Comparison of ENCODE assay signal across 9 mouse cellular contexts in genomic region chr5:124532451-124532850, GRCm38 (mm10). TPM values are rescaled to one million over a fixed set of nuclear protein-coding genes. Genes with fewer than 3 reads are reported as not detected.
A peak's percentile ranks its signal among the peaks of the same experiment; 100 is the strongest.
DNase-seq lines count a peak whose midpoint lies in the region; ATAC-seq lines count a peak whose summit lies in the region.
"Had no signal": no experiment of that assay in that cellular context is flagged by ENCODE, and none has a peak within 500 bp of the region (broad histone marks: within the 10 kb centered on the region; RNA-seq: fewer than 3 reads in every experiment).

No protein-coding gene starts in this region.

- no peak overlapping the region for H3K9ac ChIP-seq in hindbrain, embryonic 11.5 days (ENCODE audit: low read depth, low read length)
- no peak overlapping the region for H3K9ac ChIP-seq in hindbrain, embryonic 16.5 days (ENCODE audit: low read depth, low read length)
- H3K9ac ChIP-seq in limb, embryonic 11.5 days (ENCODE audit: low read length) = no peak overlapping the region

- H3K4me1 ChIP-seq in hindbrain, embryonic 11.5 days (replicated peaks; ENCODE audit: control insufficient read depth, insufficient read depth, low read length) = peaks cover 6% of the 10 kb centered on the region
- H3K4me1 ChIP-seq in hindbrain, embryonic 16.5 days (ENCODE audit: control insufficient read depth, insufficient read depth, low read depth, low read length) = peaks cover 24% of the 10 kb centered on the region
- H3K4me1 ChIP-seq in limb, embryonic 11.5 days (ENCODE audit: control insufficient read depth, insufficient read depth, low read length) = peaks cover 25% of the 10 kb centered on the region

- DNase-seq in hindbrain, embryonic 11.5 days (ENCODE audit: low spot score) = peak; percentile 15
- peak; percentile 17 for DNase-seq in ovary, postnatal 36 days (ENCODE audit: low spot score)
- DNase-seq in ovary, adult 18-20 months (ENCODE audit: low spot score) = no peak
- peak; percentile 51 for DNase-seq in limb, embryonic 11.5 days (ENCODE audit: low spot score)
- DNase-seq in spleen, postnatal 14 days (ENCODE audit: low spot score in 2 of 2) = no peak
- no peak for DNase-seq in thymus, postnatal 0 days (ENCODE audit: low spot score)
- DNase-seq: retina, postnatal 1 day; thymus, adult 2 months had no signal

- ATAC-seq in hindbrain, embryonic 11.5 days (ENCODE audit: low FRiP score) = no peak
- ATAC-seq in hindbrain, embryonic 16.5 days = no peak
- no peak for ATAC-seq in limb, embryonic 11.5 days (ENCODE audit: insufficient number of reproducible peaks, low FRiP score, low TSS enrichment, low read depth)

- H3K4me2 ChIP-seq in hindbrain, embryonic 11.5 days (replicated peaks; ENCODE audit: low read depth, low read length) = no peak overlapping the region
- H3K4me2 ChIP-seq in hindbrain, embryonic 16.5 days (ENCODE audit: low read length) = no peak overlapping the region
- no peak overlapping the region for H3K4me2 ChIP-seq in limb, embryonic 11.5 days (ENCODE audit: low read depth, severe bottlenecking)

- no peaks in the 10 kb centered on the region for H3K9me3 ChIP-seq in hindbrain, embryonic 11.5 days (ENCODE audit: control insufficient read depth, low read length)
- H3K9me3 ChIP-seq in hindbrain, embryonic 16.5 days (ENCODE audit: control insufficient read depth, low read length) = no peaks in the 10 kb centered on the region
- H3K9me3 ChIP-seq in limb, embryonic 11.5 days (ENCODE audit: control insufficient read depth, low read length) = no peaks in the 10 kb centered on the region

- H3K36me3 ChIP-seq in hindbrain, embryonic 11.5 days (ENCODE audit: control insufficient read depth, insufficient read depth, low read length) = no peaks in the 10 kb centered on the region
- no peaks in the 10 kb centered on the region for H3K36me3 ChIP-seq in hindbrain, embryonic 16.5 days (ENCODE audit: control insufficient read depth, insufficient read depth, low read length)
- no peaks in the 10 kb centered on the region for H3K36me3 ChIP-seq in limb, embryonic 11.5 days (ENCODE audit: control insufficient read depth, insufficient read depth, low read length)

- H3K4me3 ChIP-seq in hindbrain, embryonic 11.5 days (ENCODE audit: low read depth, low read length) = no peak overlapping the region
- H3K4me3 ChIP-seq in hindbrain, embryonic 16.5 days (ENCODE audit: low read length) = no peak overlapping the region
- no peak overlapping the region; the same call in 1 of the 2 replicates for H3K4me3 ChIP-seq in limb, embryonic 11.5 days (ENCODE audit: low read depth, low read length)

- H3K27me3 ChIP-seq in hindbrain, embryonic 11.5 days (ENCODE audit: control insufficient read depth, insufficient read depth, low read length) = no peaks in the 10 kb centered on the region
- no peaks in the 10 kb centered on the region for H3K27me3 ChIP-seq in hindbrain, embryonic 16.5 days (replicated peaks; ENCODE audit: control insufficient read depth, insufficient read depth, low read length)
- no peaks in the 10 kb centered on the region for H3K27me3 ChIP-seq in limb, embryonic 11.5 days (ENCODE audit: control insufficient read depth, insufficient read depth, low read length)

- WGBS in hindbrain, embryonic 11.5 days = 38% methylated on average over 7 of the region's 7 CpGs
- 36% methylated on average over 7 of the region's 7 CpGs for WGBS in hindbrain, embryonic 16.5 days
- WGBS in limb, embryonic 11.5 days = 46% methylated on average over 7 of the region's 7 CpGs

- H3K27ac ChIP-seq in hindbrain, embryonic 11.5 days (ENCODE audit: low read depth, low read length) = no peak overlapping the region
- no peak overlapping the region for H3K27ac ChIP-seq in hindbrain, embryonic 16.5 days (ENCODE audit: low read depth, low read length)
- no peak overlapping the region; the same call in 1 of the 2 replicates for H3K27ac ChIP-seq in limb, embryonic 11.5 days (replicated peaks; ENCODE audit: low read depth, low read length)

RNA-seq across cellular contexts. Expression of gene Rilpl1, which starts 1.3 kb away (rescaled TPM):
- polyA plus RNA-seq in hindbrain, embryonic 11.5 days (2014; fragmentation: Nextera tagmentation; extraction: Ambion mirVana) = 16.4 and 20.7 TPM in 2 replicates
- 13.9 and 14.5 TPM in 2 replicates for polyA plus RNA-seq in hindbrain, embryonic 16.5 days (2015; fragmentation: Nextera tagmentation; extraction: Ambion mirVana)
- 30.0 and 30.7 TPM in 2 replicates for polyA plus RNA-seq in limb, embryonic 11.5 days (2014; fragmentation: Nextera tagmentation; extraction: Ambion mirVana)
- polyA plus RNA-seq in thymus, postnatal 0 days (2015; fragmentation: Nextera tagmentation; extraction: Ambion mirVana) = 4.6 and 4.8 TPM in 2 replicates

RNA-seq across cellular contexts. Expression of gene Tmed2, which starts 8.0 kb away (rescaled TPM):
- 474 and 506 TPM in 2 replicates for polyA plus RNA-seq in hindbrain, embryonic 11.5 days (2014; fragmentation: Nextera tagmentation; extraction: Ambion mirVana)
- polyA plus RNA-seq in hindbrain, embryonic 16.5 days (2015; fragmentation: Nextera tagmentation; extraction: Ambion mirVana) = 342 and 347 TPM in 2 replicates
- polyA plus RNA-seq in limb, embryonic 11.5 days (2014; fragmentation: Nextera tagmentation; extraction: Ambion mirVana) = 501 and 517 TPM in 2 replicates
- 489 and 490 TPM in 2 replicates for polyA plus RNA-seq in thymus, postnatal 0 days (2015; fragmentation: Nextera tagmentation; extraction: Ambion mirVana)

RNA-seq across cellular contexts. Expression of gene Ddx55, which starts 20.2 kb away (rescaled TPM):
- polyA plus RNA-seq in hindbrain, embryonic 11.5 days (2014; fragmentation: Nextera tagmentation; extraction: Ambion mirVana) = 15.6 and 17.6 TPM in 2 replicates
- polyA plus RNA-seq in hindbrain, embryonic 16.5 days (2015; fragmentation: Nextera tagmentation; extraction: Ambion mirVana) = 25.1 TPM in 2 replicates
- polyA plus RNA-seq in limb, embryonic 11.5 days (2014; fragmentation: Nextera tagmentation; extraction: Ambion mirVana) = 14.4 and 15.3 TPM in 2 replicates
- 16.5 and 19.7 TPM in 2 replicates for polyA plus RNA-seq in thymus, postnatal 0 days (2015; fragmentation: Nextera tagmentation; extraction: Ambion mirVana)

RNA-seq across cellular contexts. Expression of gene Eif2b1, which starts 46.5 kb away (rescaled TPM):
- polyA plus RNA-seq in hindbrain, embryonic 11.5 days (2014; fragmentation: Nextera tagmentation; extraction: Ambion mirVana) = 82.2 and 83.5 TPM in 2 replicates
- 64.1 and 66.3 TPM in 2 replicates for polyA plus RNA-seq in hindbrain, embryonic 16.5 days (2015; fragmentation: Nextera tagmentation; extraction: Ambion mirVana)
- 83.1 and 85.1 TPM in 2 replicates for polyA plus RNA-seq in limb, embryonic 11.5 days (2014; fragmentation: Nextera tagmentation; extraction: Ambion mirVana)
- polyA plus RNA-seq in thymus, postnatal 0 days (2015; fragmentation: Nextera tagmentation; extraction: Ambion mirVana) = 69.5 and 71.1 TPM in 2 replicates

RNA-seq across cellular contexts. Expression of gene Gtf2h3, which starts 46.5 kb away (rescaled TPM):
- 74.7 and 74.9 TPM in 2 replicates for polyA plus RNA-seq in hindbrain, embryonic 11.5 days (2014; fragmentation: Nextera tagmentation; extraction: Ambion mirVana)
- polyA plus RNA-seq in hindbrain, embryonic 16.5 days (2015; fragmentation: Nextera tagmentation; extraction: Ambion mirVana) = 36.3 and 40.2 TPM in 2 replicates
- 98.7 and 107 TPM in 2 replicates for polyA plus RNA-seq in limb, embryonic 11.5 days (2014; fragmentation: Nextera tagmentation; extraction: Ambion mirVana)
- polyA plus RNA-seq in thymus, postnatal 0 days (2015; fragmentation: Nextera tagmentation; extraction: Ambion mirVana) = 43.8 and 50.2 TPM in 2 replicates

Comparison
In these comparisons a context has a peak if more than half of its experiments do, and no peak if none do; other contexts are left out.
1. DNase-seq: peak in hindbrain, embryonic 11.5 days (single experiment), ovary, postnatal 36 days (single experiment) and limb, embryonic 11.5 days (single experiment); none in ovary, adult 18-20 months (single experiment), spleen, postnatal 14 days (0 of 2) and thymus, postnatal 0 days (single experiment).